Mouse (Mus musculus): Measurements from ENCODE around the gene Cnppd1. TPM values are rescaled to one million over a fixed set of nuclear protein-coding genes. Genes with fewer than 3 reads are reported as not detected.

Cnppd1 gene
- polyA plus RNA-seq, 1 experiment from 2014 or later = 38.1 TPM

DNA sequence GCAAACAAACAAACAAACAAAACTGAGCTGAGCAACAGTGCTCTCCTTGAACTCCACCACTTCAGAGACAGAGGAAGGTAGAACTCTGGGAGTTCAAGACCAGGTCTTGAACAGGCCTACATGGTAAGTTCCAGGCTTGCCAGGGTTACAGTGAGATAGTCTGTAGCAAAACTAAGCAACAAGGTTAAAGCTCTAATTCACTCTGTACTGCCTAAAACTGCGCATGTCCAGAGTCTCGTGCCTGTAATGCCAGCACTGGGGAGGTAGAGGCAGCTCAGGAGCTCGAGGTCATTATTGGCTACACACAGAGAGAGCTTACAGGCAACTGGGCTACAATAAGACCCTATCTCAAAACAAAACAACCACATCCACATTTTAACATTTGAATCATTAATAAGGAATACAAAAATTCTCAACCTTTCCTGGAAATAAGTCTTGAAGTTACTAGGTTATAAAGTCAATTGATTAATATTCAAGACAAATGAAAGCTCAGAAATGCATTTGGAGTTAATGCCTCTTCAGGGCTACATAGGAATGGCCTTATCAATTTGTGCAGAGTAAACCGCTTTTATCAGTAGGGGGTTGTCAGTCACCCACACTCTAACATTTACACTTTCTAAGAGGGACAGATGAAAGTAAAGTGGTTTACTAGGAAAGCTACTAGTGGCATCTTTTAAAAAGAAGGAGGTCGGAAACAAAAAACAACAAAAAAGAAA is 17.2 kb upstream of the Cnppd1 start:
- Histone ChIP-seq H3K4me1 (ENCODE audit: control insufficient read depth, insufficient read depth, low read length) (no peaks in the 10 kb centered on the region), H3K4me3 (ENCODE audit: low read depth, low read length) (no peak overlapping the region), H3K27me3 (ENCODE audit: control insufficient read depth, insufficient read depth, low read length) (no peaks in the 10 kb centered on the region), H3K9ac (ENCODE audit: low read length) (no peak overlapping the region), H3K27ac (replicated peaks; ENCODE audit: low read depth, low read length) (no peak overlapping the region), H3K9me3 (ENCODE audit: control insufficient read depth, low read length) (no peaks in the 10 kb centered on the region), H3K36me3 (ENCODE audit: control insufficient read depth, insufficient read depth, low read length) (no peaks in the 10 kb centered on the region), H3K4me2 (ENCODE audit: low read depth, severe bottlenecking) (no peak overlapping the region)
- WGBS = 75% methylated on average over 5 of the region's 5 CpGs
- ATAC-seq (ENCODE audit: insufficient number of reproducible peaks, low FRiP score, low TSS enrichment, low read depth) (no peak), DNase-seq (ENCODE audit: low spot score) (no peak)

DNA sequence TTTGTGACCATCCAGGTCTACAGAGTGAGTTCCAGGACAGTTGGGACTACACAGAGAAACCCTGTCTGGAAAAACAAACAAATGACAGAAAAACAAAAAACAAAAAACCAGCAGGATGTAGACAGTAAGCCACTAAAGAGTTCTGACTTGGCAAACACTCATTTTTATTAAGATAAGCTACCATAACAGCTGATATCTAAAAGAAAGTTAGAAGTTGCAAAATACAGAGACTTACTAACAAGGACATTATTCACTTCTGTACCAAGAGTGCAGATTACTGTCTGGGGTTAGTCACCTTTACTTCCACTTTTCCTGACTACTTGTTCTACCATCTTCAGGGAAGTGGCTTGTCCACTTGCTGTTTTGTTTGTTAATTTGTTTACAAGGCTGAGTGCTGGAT is 16.5 kb upstream of the Cnppd1 start:
- no peaks in the 10 kb centered on the region for H3K4me1 ChIP-seq (ENCODE audit: control insufficient read depth, insufficient read depth, low read length)
- no peak overlapping the region for H3K4me3 ChIP-seq (ENCODE audit: low read depth, low read length)
- no peak for ATAC-seq (ENCODE audit: insufficient number of reproducible peaks, low FRiP score, low TSS enrichment, low read depth)
- no peaks in the 10 kb centered on the region for H3K27me3 ChIP-seq (ENCODE audit: control insufficient read depth, insufficient read depth, low read length)
- no peak overlapping the region for H3K27ac ChIP-seq (replicated peaks; ENCODE audit: low read depth, low read length)
- no peak for DNase-seq (ENCODE audit: low spot score)
- no peak overlapping the region for H3K4me2 ChIP-seq (ENCODE audit: low read depth, severe bottlenecking)
- no peak overlapping the region for H3K9ac ChIP-seq (ENCODE audit: low read length)
- no peaks in the 10 kb centered on the region for H3K9me3 ChIP-seq (ENCODE audit: control insufficient read depth, low read length)
- no peaks in the 10 kb centered on the region for H3K36me3 ChIP-seq (ENCODE audit: control insufficient read depth, insufficient read depth, low read length)

DNA sequence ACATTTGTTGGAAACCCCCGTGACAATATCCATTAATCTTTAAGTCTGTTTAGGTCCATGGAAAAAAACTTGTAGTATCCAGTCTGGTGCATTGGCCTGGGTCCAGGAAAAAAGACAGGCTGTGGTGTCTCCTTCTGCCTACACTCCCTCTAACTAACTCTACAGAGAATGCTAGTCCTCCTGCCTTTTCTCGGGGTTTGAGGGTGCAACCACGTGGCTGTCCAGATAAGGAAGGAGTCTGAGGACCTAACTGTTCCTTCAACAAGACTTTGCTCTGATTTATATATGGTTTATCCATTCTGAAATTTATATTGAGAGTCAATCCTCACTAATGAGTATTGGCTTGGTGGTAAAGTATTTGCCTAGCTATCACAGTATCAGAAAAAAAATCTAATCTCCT is 13.3 kb upstream of the Cnppd1 start:
- H3K9me3 ChIP-seq (ENCODE audit: control insufficient read depth, low read length) = no peaks in the 10 kb centered on the region
- H3K27ac ChIP-seq (replicated peaks; ENCODE audit: low read depth, low read length) = no peak overlapping the region
- H3K4me2 ChIP-seq (ENCODE audit: low read depth, severe bottlenecking) = no peak overlapping the region
- H3K36me3 ChIP-seq (ENCODE audit: control insufficient read depth, insufficient read depth, low read length) = no peaks in the 10 kb centered on the region
- no peak overlapping the region for H3K9ac ChIP-seq (ENCODE audit: low read length)
- DNase-seq (ENCODE audit: low spot score) (no peak), ATAC-seq (ENCODE audit: insufficient number of reproducible peaks, low FRiP score, low TSS enrichment, low read depth) (no peak)
- H3K27me3 ChIP-seq (ENCODE audit: control insufficient read depth, insufficient read depth, low read length) = no peaks in the 10 kb centered on the region
- H3K4me1 ChIP-seq (ENCODE audit: control insufficient read depth, insufficient read depth, low read length) = no peaks in the 10 kb centered on the region
- H3K4me3 ChIP-seq (ENCODE audit: low read depth, low read length) = no peak overlapping the region
- WGBS = 68% methylated on average over 3 of the region's 3 CpGs

DNA sequence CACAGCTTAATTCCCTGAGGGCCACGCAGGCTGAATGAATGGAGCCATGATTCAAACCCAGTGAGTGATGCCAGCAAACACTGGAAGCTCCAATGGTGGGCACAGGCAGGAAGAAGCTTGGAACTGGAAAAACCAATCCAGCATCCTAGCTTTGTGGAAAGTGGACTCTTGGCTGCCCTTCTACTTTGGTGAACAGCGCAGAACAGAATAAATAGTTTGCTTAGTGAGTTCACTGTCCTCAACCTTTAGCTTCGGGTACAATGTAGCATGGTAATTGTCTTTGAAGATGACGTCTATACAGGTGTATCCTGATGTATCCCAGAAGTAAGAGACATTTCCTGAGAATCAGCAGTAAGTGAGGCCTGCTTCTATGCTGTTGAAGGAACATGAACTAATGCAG is 6.2 kb upstream of the Cnppd1 start:
- H3K27ac ChIP-seq (replicated peaks; ENCODE audit: low read depth, low read length) = no peak overlapping the region
- no peak overlapping the region for H3K4me2 ChIP-seq (ENCODE audit: low read depth, severe bottlenecking)
- H3K9me3 ChIP-seq (ENCODE audit: control insufficient read depth, low read length) = no peaks in the 10 kb centered on the region
- no peak overlapping the region for H3K9ac ChIP-seq (ENCODE audit: low read length)
- H3K27me3 ChIP-seq (ENCODE audit: control insufficient read depth, insufficient read depth, low read length) = no peaks in the 10 kb centered on the region
- H3K4me3 ChIP-seq (ENCODE audit: low read depth, low read length) = no peak overlapping the region
- 89% methylated on average over 4 of the region's 4 CpGs for WGBS
- peaks cover 12% of the 10 kb centered on the region for H3K36me3 ChIP-seq (ENCODE audit: control insufficient read depth, insufficient read depth, low read length)
- ATAC-seq (ENCODE audit: insufficient number of reproducible peaks, low FRiP score, low TSS enrichment, low read depth) = no peak
- DNase-seq (ENCODE audit: low spot score) = no peak
- H3K4me1 ChIP-seq (ENCODE audit: control insufficient read depth, insufficient read depth, low read length) = no peaks in the 10 kb centered on the region

DNA sequence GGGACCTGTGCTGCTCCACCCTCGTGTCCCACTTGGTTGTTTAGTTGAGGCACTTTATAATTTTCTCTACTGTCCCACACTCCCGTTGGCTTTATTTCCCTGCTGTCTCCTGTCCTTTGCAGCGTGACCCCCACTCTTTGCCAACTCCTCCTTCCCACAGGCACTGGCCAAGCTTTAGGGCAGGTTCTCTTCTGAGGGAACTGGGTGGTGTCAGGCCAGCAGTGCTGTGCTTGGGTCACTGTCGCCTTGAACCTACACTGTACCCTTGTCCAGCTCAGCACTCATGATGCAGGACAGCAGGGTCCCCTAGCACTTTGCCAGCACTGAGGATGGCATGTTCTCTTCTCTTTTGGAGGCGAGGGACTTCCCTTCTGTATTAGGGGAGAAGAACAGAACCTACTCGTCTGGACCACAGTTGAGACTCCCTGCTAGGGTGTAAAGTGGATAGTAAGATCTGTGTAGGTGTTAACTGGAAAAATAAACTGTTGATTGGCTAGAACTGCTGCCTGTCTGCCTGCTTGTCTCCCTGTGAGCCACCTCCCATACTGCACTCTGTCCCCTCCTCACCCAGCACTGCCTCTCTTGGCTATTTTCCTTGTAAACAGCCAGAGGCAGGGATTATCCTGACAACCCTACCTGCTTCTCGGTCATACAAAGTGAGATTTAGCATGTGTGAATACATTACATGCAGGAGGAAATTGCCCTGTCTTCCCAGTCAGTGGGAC is 5.1 kb upstream of the Cnppd1 start:
- no peak overlapping the region for H3K9ac ChIP-seq (ENCODE audit: low read length)
- no peaks in the 10 kb centered on the region for H3K27me3 ChIP-seq (ENCODE audit: control insufficient read depth, insufficient read depth, low read length)
- 77% methylated on average over 7 of the region's 7 CpGs for WGBS
- ATAC-seq (ENCODE audit: insufficient number of reproducible peaks, low FRiP score, low TSS enrichment, low read depth) = no peak
- peaks cover 12% of the 10 kb centered on the region for H3K36me3 ChIP-seq (ENCODE audit: control insufficient read depth, insufficient read depth, low read length)
- no peak overlapping the region for H3K4me2 ChIP-seq (ENCODE audit: low read depth, severe bottlenecking)
- peaks cover 2% of the 10 kb centered on the region; the same call in 1 of the 2 replicates for H3K4me1 ChIP-seq (ENCODE audit: control insufficient read depth, insufficient read depth, low read length)
- DNase-seq (ENCODE audit: low spot score) = no peak
- H3K4me3 ChIP-seq (ENCODE audit: low read depth, low read length) = no peak overlapping the region
- H3K9me3 ChIP-seq (ENCODE audit: control insufficient read depth, low read length) = no peaks in the 10 kb centered on the region
- H3K27ac ChIP-seq (replicated peaks; ENCODE audit: low read depth, low read length) = no peak overlapping the region

DNA sequence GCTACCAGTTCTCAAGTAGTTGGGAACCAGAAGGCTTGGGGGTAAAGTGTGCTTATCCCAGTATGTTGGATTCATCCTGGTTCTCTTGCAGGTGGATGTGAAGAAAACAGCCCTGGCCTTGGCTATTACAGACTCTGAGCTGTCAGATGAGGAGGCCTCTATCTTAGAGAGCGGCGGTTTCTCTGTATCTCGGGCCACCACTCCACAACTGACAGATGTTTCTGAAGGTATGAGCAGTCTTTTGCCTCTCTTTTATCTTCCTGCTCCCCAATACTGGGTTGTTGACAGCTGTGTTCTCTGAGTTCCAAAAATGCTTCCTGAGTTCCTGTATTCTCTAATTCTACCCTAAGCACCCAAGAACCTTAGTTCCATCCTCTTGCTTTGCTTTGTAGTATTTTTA is 3.1 kb upstream of the Cnppd1 start:
- Histone ChIP-seq H3K9me3 (ENCODE audit: control insufficient read depth, low read length) (no peaks in the 10 kb centered on the region), H3K4me1 (ENCODE audit: control insufficient read depth, insufficient read depth, low read length) (peaks cover 7% of the 10 kb centered on the region), H3K9ac (ENCODE audit: low read length) (no peak overlapping the region), H3K4me3 (ENCODE audit: low read depth, low read length) (no peak overlapping the region), H3K27ac (replicated peaks; ENCODE audit: low read depth, low read length) (no peak overlapping the region), H3K36me3 (ENCODE audit: control insufficient read depth, insufficient read depth, low read length) (peaks cover 12% of the 10 kb centered on the region), H3K4me2 (ENCODE audit: low read depth, severe bottlenecking) (no peak overlapping the region), H3K27me3 (ENCODE audit: control insufficient read depth, insufficient read depth, low read length) (no peaks in the 10 kb centered on the region)
- 88% methylated on average over 3 of the region's 3 CpGs for WGBS
- DNase-seq (ENCODE audit: low spot score) (no peak), ATAC-seq (ENCODE audit: insufficient number of reproducible peaks, low FRiP score, low TSS enrichment, low read depth) (no peak)

DNA sequence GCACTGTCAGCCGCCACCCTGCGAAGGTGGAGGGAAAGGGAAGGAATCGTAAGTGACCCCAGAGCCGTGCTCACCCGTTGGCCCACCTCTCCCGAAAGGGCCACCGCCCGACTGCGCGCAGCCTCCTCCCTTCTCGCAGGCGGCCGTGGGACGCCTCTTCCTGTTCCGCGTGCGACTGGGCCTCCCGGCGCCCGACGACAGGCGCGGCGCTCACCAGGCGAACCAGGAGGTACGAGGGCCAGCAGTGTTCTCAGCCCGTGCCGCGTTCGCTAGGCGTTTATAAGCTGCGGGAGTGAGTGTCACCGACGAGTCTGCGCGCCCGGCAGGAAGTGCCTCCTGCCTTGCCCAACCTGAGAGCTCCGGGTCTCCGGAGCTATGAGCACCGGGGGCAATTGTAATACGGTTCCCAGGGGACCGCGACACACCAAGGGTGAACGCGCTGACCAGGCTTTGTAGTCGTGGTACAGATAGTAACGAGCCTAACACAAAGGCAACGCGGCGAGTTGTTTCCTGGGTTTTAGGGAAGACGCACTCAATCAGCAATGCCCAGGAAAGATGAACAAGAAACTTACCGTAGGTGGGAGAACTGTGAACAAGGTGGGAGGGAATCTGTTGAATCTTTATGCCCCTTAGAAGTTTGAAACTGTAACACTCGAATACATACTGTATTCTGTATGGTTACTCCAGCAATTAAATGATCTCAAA is 873 bp downstream of the Cnppd1 start:
- no peak overlapping the region for H3K27ac ChIP-seq (replicated peaks; ENCODE audit: low read depth, low read length)
- H3K4me1 ChIP-seq (ENCODE audit: control insufficient read depth, insufficient read depth, low read length) = peaks cover 7% of the 10 kb centered on the region
- peaks cover 7% of the 10 kb centered on the region for H3K36me3 ChIP-seq (ENCODE audit: control insufficient read depth, insufficient read depth, low read length)
- H3K9me3 ChIP-seq (ENCODE audit: control insufficient read depth, low read length) = no peaks in the 10 kb centered on the region
- peak; percentile 63 for DNase-seq (ENCODE audit: low spot score)
- peak overlapping the region; percentile 73 for H3K9ac ChIP-seq (ENCODE audit: low read length)
- peak overlapping the region; percentile 73 for H3K4me3 ChIP-seq (ENCODE audit: low read depth, low read length)
- peak overlapping the region; percentile 93 for H3K4me2 ChIP-seq (ENCODE audit: low read depth, severe bottlenecking)
- under 1% methylated on average over 53 of the region's 53 CpGs for WGBS
- no peaks in the 10 kb centered on the region for H3K27me3 ChIP-seq (ENCODE audit: control insufficient read depth, insufficient read depth, low read length)
- ATAC-seq (ENCODE audit: insufficient number of reproducible peaks, low FRiP score, low TSS enrichment, low read depth) = 0 out of 2 replicates have a peak, but pooled peaks have one; percentile 15

DNA sequence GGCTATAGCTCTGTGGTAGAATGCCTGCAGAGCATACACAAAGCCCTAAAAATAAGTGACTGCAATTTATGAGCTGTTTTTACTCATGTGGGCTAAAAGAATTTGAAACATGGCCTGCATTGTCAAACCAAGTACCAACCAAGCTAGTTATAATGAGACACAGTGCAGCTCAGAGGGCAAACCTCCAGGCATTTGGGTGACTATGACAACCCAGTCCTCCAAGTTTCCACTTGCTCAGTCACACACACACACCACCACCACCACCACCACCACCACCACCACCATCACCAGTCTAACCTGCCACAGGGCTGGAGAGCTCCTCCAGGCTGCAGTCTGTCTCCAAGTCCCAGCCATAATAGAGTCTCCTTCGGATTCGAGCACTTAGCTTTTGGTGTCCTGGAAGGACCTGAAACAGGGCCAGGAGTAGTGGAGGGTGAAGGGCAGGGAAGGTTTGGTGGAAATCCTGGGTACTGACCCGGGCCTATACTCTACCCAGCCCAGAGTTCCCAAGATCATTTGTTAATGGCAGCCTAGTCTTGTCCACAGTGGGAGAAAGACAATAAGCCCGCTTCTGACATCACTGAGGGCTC is 1.8 kb downstream of the Cnppd1 start:
- no peaks in the 10 kb centered on the region for H3K27me3 ChIP-seq (ENCODE audit: control insufficient read depth, insufficient read depth, low read length)
- H3K36me3 ChIP-seq (ENCODE audit: control insufficient read depth, insufficient read depth, low read length) = peaks cover 9% of the 10 kb centered on the region; the same call in 1 of the 2 replicates
- H3K4me2 ChIP-seq (ENCODE audit: low read depth, severe bottlenecking) = peak overlapping the region; percentile 93
- ATAC-seq (ENCODE audit: insufficient number of reproducible peaks, low FRiP score, low TSS enrichment, low read depth) (no peak), DNase-seq (ENCODE audit: low spot score) (no peak)
- H3K4me3 ChIP-seq (ENCODE audit: low read depth, low read length) = peak overlapping the region; percentile 73
- peak overlapping the region; percentile 73 for H3K9ac ChIP-seq (ENCODE audit: low read length)
- no peak overlapping the region for H3K27ac ChIP-seq (replicated peaks; ENCODE audit: low read depth, low read length)
- H3K4me1 ChIP-seq (ENCODE audit: control insufficient read depth, insufficient read depth, low read length) = peaks cover 7% of the 10 kb centered on the region
- no peaks in the 10 kb centered on the region for H3K9me3 ChIP-seq (ENCODE audit: control insufficient read depth, low read length)
- 63% methylated on average over 4 of the region's 4 CpGs for WGBS

All from limb, embryonic 11.5 days (tissue).